Mouse (Mus musculus) olfactory bulb, adult 2 months (tissue): ENCODE data around the gene Eogt.

Experiments used
- CTCF ChIP-seq: fragments of 200-500 bp; IDR thresholded peaks from 2 replicates; pipeline ENCODE4 v1.5.1; 2012; ENCODE audit warnings: low read depth, mild to moderate bottlenecking, low read length, moderate library complexity; ENCODE audit not compliant: insufficient read depth
- POLR2A ChIP-seq: fragments of 200-500 bp; IDR thresholded peaks from 2 replicates; pipeline ENCODE4 v1.6.1; 2012; ENCODE audit warnings: mild to moderate bottlenecking, low read depth, low read length, moderate library complexity; ENCODE audit not compliant: insufficient read depth

- TF ChIP-seq POLR2A (no peak), CTCF (no peak)
Measured at GRCm38 (mm10) chr6:97101958-97102702, 46.9 kb downstream of the Eogt start.
